Mouse (Mus musculus) naive thymus-derived CD4-positive, alpha-beta T cell, adult 2 months (primary cell): ENCODE data around the gene Cacna1c.

Experiments
- DNase-seq: peaks from one replicate; pipeline ENCODE4 v3.0.0-alpha.2; 2011; ENCODE audit warnings: low read depth

Cacna1c gene

DNA sequence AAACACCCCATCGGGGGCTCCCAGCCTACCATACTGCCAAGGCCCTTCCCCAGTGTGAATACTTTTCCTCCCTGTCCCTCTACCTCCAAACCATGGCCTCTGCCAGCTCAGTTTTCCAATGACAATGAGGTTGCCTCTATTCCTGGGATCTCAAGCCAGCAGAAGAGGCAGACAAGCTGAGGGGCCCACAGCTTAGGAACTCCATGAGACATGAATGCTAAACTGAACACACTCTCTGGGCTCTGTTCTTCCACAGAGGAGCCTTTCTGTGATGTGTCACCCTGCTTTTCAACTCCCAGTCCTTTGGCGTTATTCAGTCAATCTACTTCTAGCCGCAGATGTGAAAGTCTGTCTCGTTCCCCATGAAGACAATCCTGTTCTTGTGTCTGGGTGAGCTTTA is 399.8 kb downstream of the Cacna1c start:
- no peak for DNase-seq

DNA sequence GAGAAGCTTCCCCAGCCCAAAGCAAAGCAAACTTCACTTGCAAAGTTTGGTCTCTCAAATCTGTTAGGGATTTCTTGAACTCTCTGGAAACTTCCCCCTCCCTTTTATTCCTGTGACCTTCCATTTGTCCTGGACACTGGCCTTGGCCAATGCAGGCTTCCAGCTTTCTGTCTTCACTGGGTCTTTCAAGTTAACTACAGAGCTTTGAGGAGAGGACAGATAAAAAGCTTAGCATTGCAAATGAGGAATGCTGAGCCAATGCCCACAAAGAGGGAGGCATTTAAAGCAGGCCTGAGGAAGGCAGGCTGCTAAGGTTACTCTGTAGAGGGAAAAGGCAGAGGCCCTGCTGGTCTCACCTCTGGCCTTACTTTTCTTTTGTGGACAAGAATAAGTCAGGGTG is 400.5 kb downstream of the Cacna1c start:
- DNase-seq: no peak

DNA sequence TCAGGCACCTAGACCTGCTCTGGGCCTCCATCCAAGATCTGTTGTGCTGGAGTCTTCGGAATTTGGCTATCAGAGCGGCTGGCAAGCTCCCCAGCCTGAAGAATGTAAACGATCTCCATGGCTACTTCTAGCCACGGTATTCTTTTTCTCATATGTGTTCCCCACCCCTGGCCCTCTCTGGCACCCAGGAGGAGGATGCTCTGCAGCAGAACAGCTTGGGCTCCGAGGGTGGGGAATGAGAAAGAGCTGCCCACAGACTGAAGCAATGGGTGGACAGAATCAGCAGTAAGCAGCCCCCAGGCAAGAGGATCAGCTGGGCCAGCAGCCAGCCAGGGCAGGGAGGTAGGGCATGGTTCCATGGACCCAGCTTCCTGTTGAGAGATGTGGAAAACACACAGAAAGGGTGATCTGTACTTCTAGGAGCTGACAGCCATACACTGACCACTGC is 404.3 kb downstream of the Cacna1c start:
- no peak for DNase-seq

DNA sequence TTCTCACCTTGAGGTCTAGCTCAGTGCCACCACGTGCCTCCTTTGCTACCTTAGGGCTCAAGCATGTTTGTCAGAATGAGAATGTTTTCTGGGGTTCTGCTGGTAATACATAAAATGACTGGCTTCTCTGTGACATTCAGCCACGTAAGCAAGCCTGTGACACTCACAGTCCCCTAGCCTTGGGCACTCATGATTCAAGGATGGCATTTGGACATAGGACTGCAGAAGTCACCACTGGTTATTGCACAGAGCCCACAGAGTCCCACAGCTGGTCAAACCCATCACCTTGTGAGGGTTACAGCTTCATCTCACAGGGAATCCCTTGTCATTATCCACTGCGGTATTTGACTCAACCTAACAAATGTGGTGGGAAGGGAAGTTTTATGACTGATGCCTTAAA is 408.3 kb downstream of the Cacna1c start:
- DNase-seq: no peak

DNA sequence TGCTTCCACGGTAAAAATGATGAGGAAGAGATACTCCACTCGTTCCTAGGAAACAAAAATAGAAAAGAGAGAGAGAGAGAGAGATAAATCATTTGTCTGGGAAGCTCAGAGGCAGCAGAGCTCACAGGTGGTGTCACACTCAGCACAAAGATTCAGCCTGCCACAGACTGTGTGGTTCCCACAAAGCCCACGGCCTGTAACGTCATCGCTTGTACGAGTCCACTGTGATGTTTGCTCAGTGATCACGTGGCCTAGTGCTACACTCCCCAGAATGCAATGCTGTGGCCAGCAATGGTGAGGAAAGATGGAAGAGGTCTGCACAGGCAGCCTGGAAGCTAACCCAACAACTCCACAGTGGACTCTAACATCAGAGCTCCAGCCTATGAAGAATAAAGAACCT is 415.9 kb downstream of the Cacna1c start:
- no peak for DNase-seq

DNA sequence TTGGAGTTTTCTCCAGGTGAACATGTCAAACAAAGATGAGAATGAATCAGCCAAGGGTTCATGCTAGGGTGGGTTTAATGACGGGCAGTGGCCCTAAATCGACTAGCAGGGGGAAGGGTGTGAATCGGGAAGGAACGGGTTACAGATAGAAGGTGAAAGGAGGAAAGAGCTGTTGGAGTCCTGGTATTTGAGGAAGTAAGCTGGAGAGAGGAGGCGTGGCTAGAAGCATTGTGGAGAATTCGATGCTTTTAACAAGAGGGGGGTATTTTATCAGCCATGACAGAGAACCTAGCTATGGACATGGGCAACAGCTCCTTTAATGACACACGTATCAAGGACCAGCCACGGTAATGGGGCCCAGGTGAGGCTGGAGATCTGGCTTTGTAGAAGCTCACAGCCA is 417.0 kb downstream of the Cacna1c start:
- DNase-seq: no peak

DNA sequence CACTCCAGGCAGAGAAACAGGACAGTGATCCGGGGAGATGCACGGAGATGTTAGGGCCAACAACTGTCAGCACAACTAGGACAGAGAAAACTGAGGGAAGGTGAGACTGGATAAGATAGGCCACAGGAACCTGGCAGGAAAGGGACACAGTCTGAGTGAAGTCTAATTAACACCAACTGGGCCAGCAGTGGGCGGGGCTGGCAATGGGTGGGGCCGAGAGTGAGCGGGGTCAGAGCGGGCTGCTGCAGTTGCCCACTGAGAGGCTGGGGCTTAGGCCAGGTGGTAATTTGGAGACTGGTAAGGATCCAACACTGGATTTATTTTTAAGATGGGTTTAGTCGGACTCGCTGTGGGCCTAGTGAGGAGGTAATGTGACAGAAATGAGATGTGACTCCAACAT is 418.8 kb downstream of the Cacna1c start:
- DNase-seq: no peak

DNA sequence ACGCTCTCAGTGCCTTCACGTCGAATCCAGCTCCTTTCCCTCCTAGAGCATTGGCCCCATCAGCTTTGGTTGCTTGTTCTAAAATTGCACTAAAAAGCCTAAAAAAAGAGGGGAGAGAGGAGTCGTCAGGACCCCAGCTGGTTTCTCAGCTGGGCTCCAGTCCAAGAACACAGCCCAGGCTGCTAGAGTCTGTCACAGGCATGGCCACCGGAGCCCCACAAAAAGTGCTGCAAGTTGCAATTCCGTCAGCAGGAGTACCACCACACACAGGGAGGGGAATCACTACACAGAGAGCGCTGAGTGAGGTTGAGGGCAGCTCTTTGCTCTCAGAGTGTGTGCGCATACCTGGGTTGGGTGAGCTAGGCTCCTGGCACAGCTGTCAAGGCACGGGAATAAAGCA is 419.8 kb downstream of the Cacna1c start:
- DNase-seq: no peak

DNA sequence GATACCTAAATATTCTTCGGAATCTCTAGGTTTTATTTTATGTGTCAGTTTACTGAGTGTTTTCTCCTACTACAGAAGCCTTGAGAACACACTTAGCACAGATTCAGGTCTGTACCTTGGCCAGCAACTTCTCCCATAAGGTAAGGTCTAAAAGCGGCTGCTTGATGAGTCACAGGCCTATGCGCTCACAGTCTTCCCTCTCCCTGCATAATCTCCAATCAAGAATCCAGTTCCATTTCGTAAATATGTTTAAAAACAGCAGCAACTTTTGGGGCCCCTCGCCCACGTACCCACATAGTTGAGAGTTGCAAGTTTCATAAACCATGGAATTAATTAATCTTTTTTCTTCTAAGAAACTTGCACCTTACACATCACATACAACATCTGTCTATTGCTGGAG is 423.6 kb downstream of the Cacna1c start:
- no peak for DNase-seq

DNA sequence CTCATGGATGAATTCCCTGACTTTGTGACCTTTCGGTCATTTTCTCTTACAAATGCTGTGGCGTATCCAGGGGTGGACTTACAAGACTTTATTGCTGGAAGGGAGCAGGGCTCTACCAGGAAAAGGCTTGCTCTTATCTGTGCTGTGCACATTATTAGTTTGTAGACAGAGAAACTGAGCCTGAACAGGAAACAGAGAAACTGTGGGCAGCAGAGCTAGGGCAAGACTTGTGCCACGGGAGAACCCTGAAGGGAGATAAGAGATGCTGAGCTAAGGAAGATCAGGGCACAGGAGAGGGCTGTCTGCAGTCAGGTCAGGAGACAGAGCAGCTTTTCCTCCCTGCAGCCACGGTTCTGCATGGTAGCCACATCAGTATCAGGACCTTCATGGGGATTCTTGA is 425.1 kb downstream of the Cacna1c start:
- no peak for DNase-seq

DNA sequence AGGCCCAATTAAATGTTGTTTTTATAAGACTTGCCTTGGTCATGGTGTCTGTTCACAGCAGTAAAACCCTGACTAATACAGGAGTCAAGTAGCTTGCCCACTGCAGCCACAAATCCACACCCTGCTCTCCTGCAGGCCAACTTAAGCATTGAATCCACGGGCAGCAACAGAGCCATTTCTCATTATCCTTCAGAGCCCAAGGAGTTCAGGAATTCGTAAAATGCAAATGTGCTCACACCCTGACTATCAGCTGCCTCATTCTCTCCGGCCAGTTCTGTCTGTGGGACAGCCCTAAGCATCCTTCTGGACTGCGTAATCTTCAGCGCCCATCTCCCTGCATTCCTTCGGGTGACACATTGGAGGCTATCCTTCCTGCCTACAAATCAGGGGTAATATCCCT is 425.8 kb downstream of the Cacna1c start:
- no peak for DNase-seq

DNA sequence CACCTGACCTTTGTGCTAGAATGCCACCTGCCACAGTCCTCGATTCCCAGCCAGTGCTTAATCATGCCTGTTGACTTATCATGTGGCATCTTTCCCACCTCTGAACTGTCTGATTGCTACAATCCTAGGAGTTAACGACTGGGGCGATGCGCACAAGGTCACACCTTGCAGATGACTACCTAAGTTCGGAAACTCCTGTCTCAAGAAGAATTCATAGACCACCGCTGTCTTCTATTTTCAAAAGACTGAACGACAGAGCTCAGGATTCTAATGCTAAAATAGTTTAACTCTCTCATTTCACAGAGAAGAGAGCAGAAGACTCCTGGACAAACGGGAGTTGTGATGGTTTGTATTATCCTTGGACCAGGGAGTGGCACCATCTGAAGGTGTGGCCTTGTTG is 426.4 kb downstream of the Cacna1c start:
- no peak for DNase-seq

DNA sequence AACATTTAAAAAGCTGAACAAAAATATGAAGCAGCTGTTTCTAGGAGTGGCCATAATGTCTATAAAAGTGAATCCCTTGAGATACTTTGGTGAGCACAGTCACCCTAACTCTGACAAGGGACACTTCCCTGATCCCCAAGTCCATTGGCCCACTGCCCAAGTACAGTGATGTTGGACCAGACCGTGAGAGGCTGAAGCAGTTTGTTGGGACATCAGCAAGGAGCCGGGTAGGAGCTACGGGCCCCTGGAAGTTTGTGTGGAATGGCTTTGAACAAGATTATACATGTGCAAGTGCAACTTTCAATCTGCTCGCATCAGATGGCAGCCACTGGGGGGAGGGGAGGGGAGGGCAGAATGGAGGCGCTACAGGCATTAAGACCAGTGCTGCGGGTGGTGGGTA is 428.5 kb downstream of the Cacna1c start:
- no peak for DNase-seq

DNA sequence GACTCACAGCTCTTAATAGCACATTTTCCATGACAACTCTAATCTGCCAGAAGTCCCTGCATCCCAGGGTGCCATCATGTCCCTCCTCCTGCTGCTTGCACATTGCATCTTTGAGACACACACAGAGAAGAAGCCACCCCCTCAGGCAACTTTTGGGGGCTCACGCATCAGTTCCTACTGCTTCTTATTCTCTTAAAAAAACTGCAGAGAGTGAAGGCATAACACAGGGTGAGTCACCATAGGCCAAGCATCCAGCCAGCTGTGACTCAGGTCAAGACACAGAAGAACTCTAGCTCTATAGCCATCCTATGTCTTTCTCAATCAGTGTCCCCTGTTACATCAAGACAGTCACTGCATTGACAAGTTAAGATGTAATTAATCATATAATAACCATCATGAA is 431.0 kb downstream of the Cacna1c start:
- DNase-seq: no peak

DNA sequence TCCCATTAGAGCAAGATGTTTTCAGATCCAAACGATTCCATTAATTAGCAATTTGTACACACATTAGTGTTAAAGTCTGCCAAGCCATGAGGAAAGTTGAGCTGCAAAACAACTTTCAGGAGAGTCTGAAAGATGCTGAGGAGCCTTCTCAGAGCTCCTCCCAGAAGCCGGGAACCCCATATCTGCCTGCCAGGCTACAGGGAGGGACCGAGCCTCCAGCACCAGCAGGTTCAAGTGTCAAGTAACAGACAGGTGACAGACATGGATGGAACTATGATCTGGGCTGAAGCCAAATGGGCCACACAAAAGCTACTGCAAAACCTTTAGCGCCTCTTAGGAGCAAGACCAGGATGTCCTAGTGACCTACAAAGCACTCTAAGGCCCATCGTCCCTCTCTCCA is 437.2 kb downstream of the Cacna1c start:
- DNase-seq: no peak

DNA sequence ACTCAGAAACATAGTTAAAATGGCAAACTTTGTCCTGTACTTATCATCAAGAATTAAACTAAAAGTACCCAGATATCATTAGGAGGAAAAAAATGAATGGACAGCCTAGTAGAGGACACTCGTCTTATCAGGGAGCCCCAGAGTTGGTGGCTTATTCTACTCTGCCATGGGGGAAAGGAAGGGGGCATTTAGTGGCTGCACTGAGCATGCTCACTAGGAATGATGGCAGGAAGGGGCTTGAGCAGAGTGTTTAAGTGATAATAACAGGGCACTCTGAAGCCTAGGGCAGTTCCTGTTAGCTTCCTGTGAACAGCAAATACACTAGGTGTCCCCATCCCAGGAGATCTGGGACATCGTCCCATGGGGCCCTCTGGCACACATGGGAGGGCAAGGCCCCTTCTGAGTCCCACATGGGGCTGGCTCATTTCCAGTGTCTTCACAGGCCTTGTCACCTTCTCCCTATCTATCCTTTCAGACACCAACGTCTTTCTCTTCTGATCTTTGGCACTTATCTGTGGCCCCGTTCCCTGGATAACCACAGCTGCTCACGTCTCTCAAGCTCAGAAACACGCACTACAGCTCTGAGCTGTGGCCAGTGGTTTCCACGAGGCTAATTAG is 437.8 kb downstream of the Cacna1c start:
- no peak for DNase-seq

DNA sequence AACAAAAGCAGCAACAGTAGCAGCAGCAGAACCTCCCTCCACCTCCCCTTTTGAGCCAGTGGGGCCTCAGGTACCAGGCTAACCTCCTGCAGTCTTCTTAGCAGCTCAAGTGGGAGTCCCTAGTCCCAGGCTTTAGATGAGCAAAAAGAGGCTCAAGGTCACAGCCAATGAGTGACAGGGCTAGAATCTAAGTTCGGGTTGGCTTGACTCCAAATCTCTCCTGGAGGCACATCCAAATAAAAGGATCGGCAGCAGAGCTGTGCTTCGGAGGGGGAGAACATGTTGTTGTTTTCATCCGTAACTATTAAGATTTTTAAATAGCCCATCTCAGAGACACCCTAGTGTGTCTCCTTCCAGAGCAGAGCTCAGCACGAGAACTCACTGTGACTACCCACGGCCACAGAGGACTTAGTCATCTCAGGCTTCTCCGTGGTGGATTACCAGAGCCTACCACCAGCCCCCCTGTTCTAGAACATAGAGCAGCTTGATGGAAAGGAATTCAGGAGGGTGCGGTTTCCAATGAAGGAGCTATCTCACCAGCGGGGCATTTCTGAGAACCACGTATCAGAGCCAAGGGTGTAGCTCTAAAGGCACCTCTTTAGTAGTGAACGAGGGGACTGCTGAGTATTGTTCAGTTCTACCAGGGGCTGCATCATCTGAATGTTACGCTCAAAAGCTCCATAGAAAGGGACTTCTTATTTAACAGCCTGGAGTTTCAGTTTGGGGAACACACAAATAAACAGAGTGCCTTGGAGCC is 438.5 kb downstream of the Cacna1c start:
- no peak for DNase-seq

DNA sequence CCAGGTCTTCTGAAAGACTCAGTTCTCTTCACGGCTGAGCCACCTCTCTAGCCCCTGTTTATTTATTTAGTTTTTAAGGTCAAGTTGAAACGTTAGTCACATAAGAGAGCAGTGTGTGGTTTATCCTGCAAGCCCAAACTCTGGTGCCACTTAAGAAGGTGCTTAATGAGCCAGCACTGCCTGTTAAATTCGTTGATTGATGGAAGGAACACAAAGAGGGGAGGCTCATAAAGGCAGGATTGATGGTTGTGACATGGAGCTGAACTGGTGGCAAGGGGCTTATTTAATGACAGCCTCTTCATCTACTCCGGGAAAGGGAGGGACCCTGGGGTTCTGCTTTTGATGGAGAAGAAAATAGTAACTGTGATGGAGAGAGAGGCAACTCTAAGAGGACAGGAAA is 439.7 kb downstream of the Cacna1c start:
- DNase-seq: no peak

DNA sequence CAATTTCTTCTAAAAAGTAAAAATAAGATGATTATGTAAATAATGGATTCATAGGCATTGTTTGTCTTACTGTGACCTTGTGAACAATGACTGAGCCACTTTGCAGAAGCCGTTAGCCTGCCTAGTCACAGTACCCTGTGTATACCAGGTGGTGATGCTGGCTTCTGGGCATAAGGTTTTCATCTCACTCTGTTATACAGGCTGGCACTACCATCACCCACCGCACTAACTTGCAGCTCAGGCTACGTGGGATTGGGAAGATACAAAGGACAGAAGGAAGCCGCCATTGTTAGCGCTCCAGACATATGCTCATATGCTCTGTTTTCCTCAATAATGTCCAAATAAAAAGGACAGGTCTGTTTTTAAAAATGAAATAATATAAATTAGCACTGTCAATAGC is 440.4 kb downstream of the Cacna1c start:
- DNase-seq: no peak

DNA sequence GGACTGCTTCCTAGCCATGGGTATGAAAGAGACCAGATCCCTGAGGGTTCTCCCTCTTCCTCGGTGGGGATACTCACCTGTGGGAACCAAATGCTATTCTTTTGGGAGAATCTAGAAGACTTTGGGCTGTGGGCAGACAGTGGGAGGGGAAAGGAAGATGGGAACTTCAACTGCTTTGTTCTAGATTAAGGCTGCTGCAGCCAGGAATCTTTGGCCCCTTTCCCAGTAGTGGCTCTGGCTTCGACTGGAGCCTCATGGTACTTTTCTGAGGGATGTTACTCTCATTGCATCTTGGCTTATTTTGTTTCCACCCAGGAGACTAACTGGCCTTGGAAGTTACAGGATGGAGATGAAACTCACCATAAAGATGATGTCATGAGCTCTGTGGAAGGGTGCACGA is 441.8 kb downstream of the Cacna1c start:
- no peak for DNase-seq

DNA sequence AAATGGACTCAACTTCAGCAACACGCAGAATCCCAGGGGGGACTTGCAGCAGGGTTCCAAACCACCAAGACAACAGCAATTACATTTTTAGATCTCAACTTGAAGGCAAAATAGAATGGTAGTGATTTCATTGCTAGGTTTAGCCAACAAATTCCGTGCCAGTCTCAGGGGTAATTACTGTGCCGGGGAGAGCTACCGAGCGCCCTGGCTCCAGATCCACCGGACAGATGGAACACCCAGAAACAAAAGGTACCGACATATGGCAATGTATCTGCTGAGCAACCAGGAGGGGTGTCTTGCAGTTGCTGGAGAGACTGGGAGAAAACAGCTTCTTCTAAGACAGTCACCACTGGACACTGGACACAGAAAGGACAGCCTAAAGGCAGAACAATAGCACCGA is 442.4 kb downstream of the Cacna1c start:
- DNase-seq: no peak

DNA sequence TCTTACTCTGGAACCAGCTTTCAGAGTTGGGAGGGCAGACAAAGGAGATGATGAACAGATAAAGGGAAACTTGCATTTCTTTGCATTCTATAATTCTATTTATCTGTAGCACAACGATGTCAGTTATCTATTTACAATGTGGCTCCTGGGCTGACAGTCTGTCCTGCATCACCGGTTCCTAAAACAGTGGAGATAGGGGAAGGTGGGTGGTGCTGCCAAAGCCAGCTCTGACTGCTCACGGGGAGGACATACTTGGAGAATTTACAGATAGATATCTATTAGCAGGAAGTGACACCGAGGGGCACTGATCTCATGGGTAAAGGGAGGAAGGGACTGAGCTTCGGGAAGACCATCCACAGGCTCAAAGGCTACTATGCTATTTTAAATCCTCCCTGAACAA is 443.2 kb downstream of the Cacna1c start:
- DNase-seq: no peak

DNA sequence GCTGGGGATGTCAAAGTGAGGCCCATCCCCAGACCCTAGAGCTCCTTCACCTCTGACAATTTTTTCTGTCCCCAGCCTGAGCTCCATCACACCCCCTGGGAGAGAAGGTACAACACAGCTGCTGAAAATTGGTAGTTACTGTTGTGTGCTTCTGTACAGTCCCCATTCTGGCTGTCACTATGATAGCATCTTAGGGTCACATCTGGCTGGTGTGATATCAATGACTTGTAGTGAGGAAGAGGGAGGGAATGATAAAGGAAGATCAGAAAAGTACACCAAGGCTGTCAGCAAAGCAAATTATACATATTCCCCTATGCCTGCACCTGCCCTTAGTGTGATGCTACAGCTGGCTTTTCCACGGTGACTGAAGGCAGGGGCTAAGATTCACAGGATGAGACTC is 446.9 kb downstream of the Cacna1c start:
- DNase-seq: no peak

DNA sequence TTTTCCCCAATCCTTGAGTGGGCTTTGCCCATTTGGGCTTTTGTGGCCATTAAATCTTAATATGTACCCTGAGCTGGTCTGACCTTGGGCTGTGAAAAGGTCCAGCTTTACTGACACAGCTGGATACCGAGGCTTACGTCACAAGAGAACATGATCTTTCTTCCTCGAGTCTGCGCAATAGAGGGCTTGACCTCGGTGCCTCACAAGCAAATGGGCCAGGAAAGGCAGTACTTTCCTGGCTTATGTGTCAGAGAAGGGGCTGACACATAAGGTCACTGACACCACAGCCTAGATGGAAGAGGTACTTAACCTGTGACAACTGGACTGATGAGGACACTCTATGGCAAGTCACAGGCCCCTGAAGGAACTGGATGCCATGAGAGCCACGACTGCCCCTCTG is 453.5 kb downstream of the Cacna1c start:
- no peak for DNase-seq
